Mouse (Mus musculus) forebrain, embryonic 14.5 days (tissue): Measurements from ENCODE around the gene Fas. TPM values are rescaled to one million over a fixed set of nuclear protein-coding genes. Genes with fewer than 3 reads are reported as not detected.
A peak's percentile ranks its signal among the peaks of the same experiment; 100 is the strongest.

ENCODE experiments used
- ATAC-seq: fragments of 200-750 bp; cut with Nextera tagmentation; 2 replicates; pipeline ENCODE4 v1.8.0; 2017; ENCODE audit warnings: mild to moderate bottlenecking, moderate library complexity
- DNase-seq: peaks from one replicate; pipeline ENCODE4 v3.0.0-alpha.2; 2015; ENCODE audit warnings: low spot score
- H3K27ac ChIP-seq: fragments of 300-500 bp; sonication (generic); 2 replicates; pipeline ENCODE4 v1.5.1; 2014; ENCODE audit warnings: low read depth, mild to moderate bottlenecking, control low read depth, low read length, moderate library complexity
- H3K27me3 ChIP-seq: fragments of 300-500 bp; sonication (generic); replicated peaks from 2 replicates; pipeline ENCODE4 v1.6.1; 2014; ENCODE audit warnings: low read length, control low read depth, mixed read lengths; ENCODE audit not compliant: control insufficient read depth, insufficient read depth
- H3K36me3 ChIP-seq: fragments of 300-500 bp; sonication (generic); 2 replicates; pipeline ENCODE4 v1.6.1; 2014; ENCODE audit warnings: low read length, control low read depth; ENCODE audit not compliant: control insufficient read depth, insufficient read depth
- H3K4me1 ChIP-seq: fragments of 300-500 bp; sonication (generic); 2 replicates; pipeline ENCODE4 v1.6.1; 2014; ENCODE audit warnings: antibody characterized with exemption, low read length, control low read depth; ENCODE audit not compliant: control insufficient read depth, insufficient read depth
- H3K4me2 ChIP-seq: fragments of 300-500 bp; sonication (generic); 2 replicates; pipeline ENCODE4 v1.6.1; 2014; ENCODE audit warnings: mild to moderate bottlenecking, control low read depth, low read length
- H3K4me3 ChIP-seq: fragments of 300-500 bp; sonication (generic); 2 replicates; pipeline ENCODE4 v1.5.1; 2014; ENCODE audit warnings: low read depth, low read length, control low read depth
- H3K9ac ChIP-seq: fragments of 300-500 bp; sonication (generic); 2 replicates; pipeline ENCODE4 v1.6.1; 2014; ENCODE audit warnings: mild to moderate bottlenecking, low read length, control low read depth, moderate library complexity
- H3K9me3 ChIP-seq: fragments of 300-500 bp; sonication (generic); replicated peaks from 2 replicates; pipeline ENCODE4 v1.6.1; 2016; ENCODE audit warnings: low read length, control low read depth, mixed read lengths; ENCODE audit not compliant: control insufficient read depth
- WGBS: fragments of 180-500 bp; shearing (Covaris S2); extraction: QIAGEN DNeasy Blood & Tissue Kit; methylation state at CpG from one replicate; pipeline ENCODE4 v1.1.7; 2014; 5-methylcytosine and 5-hydroxymethylcytosine counted together
- polyA plus RNA-seq: library from polyadenylated mRNA; unstranded; fragments of >200 nt; fragmentation: Nextera tagmentation; extraction: Ambion mirVana; gene quantifications from 2 replicates; pipeline ENCODE4 v1.2.1, GENCODE M21; 2014

Gene Fas
- polyA plus RNA-seq, 1 experiment from 2014 or later = 0.28 TPM

GRCm38 (mm10) chr19:34254101-34254879, 36.2 kb upstream of the Fas start:
- H3K27me3 ChIP-seq = no peaks in the 10 kb centered on the region
- no peak overlapping the region for H3K4me2 ChIP-seq
- peak; percentile 6 for DNase-seq
- 39% methylated on average over 14 of the region's 14 CpGs for WGBS
- ATAC-seq = no peak
- no peaks in the 10 kb centered on the region for H3K36me3 ChIP-seq
- H3K9ac ChIP-seq = no peak overlapping the region
- H3K27ac ChIP-seq = no peak overlapping the region
- H3K4me3 ChIP-seq = no peak overlapping the region
- H3K9me3 ChIP-seq = no peaks in the 10 kb centered on the region
- H3K4me1 ChIP-seq = no peaks in the 10 kb centered on the region

DNA sequence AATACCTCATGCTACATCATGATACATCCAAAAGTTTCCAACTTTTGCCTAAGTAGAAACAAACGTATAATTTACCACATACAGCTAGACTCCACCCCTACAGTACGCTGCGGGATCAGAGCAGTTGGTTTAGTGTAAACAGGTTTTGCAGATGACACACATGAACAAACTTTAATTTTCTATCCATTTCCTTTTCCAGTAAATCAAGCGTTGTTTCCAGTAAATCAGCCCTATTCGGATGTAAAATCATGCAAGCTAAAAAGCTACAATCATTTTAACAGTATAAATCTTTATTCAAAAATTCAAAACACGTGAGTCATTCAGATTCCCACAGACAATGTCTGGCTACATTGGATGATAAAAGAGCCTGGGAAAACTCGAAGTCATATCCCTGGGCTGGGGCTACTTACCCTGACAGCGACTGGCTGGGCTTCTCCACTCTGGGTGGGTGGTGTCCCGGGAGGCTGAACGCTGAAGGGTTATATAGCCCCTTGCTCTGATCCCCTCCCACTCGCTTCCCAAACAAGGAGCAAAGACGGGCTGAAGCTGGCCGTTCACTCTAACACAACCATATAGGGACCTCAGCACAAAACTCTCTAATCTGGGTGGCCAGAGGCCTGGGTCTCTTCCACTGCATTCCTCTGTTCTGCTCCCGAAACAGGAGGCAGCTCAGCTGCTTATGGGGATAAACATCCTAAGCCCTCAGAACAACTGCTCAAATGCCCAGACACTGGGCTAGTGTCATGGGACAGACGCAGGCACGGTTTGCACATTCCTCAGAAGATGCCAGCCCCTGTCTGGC, 35.4 kb upstream of the Fas start, which contains the start of gene Acta2:
TSS of gene Acta2 (minus strand) at position 711 of the 802 bp plus-strand sequence.
- no peaks in the 10 kb centered on the region for H3K9me3 ChIP-seq
- no peak within 1 kb of the TSS for H3K4me2 ChIP-seq
- H3K4me1 ChIP-seq = no peaks in the 10 kb centered on the region
- no peak for ATAC-seq
- H3K36me3 ChIP-seq = no peaks in the 10 kb centered on the region
- H3K27ac ChIP-seq = no peak within 1 kb of the TSS
- no peak for DNase-seq
- no peaks in the 10 kb centered on the region for H3K27me3 ChIP-seq
- WGBS = 69% methylated on average over 16 of the region's 16 CpGs
- H3K4me3 ChIP-seq = no peak within 1 kb of the TSS
- H3K9ac ChIP-seq = no peak within 1 kb of the TSS

- WGBS = 89% methylated on average over 5 of the region's 5 CpGs
- no peaks in the 10 kb centered on the region for H3K9me3 ChIP-seq
- no peaks in the 10 kb centered on the region for H3K27me3 ChIP-seq
- H3K27ac ChIP-seq = no peak overlapping the region
- ATAC-seq (no peak), DNase-seq (no peak)
- H3K9ac ChIP-seq = no peak overlapping the region
- no peaks in the 10 kb centered on the region for H3K4me1 ChIP-seq
- no peaks in the 10 kb centered on the region for H3K36me3 ChIP-seq
- H3K4me3 ChIP-seq = no peak overlapping the region
- H3K4me2 ChIP-seq = no peak overlapping the region
These were observed 34.3 kb upstream of the Fas start for GRCm38 (mm10) chr19:34256149-34256548.

GRCm38 (mm10) chr19:34256936-34257335, 33.5 kb upstream of the Fas start:
- no peaks in the 10 kb centered on the region for H3K36me3 ChIP-seq
- H3K4me3 ChIP-seq = no peak overlapping the region
- H3K9ac ChIP-seq = no peak overlapping the region
- no peaks in the 10 kb centered on the region for H3K4me1 ChIP-seq
- WGBS = 89% methylated on average over 2 of the region's 2 CpGs
- H3K27me3 ChIP-seq = no peaks in the 10 kb centered on the region
- H3K9me3 ChIP-seq = no peaks in the 10 kb centered on the region
- ATAC-seq (no peak), DNase-seq (no peak)
- no peak overlapping the region for H3K27ac ChIP-seq
- no peak overlapping the region for H3K4me2 ChIP-seq

DNA sequence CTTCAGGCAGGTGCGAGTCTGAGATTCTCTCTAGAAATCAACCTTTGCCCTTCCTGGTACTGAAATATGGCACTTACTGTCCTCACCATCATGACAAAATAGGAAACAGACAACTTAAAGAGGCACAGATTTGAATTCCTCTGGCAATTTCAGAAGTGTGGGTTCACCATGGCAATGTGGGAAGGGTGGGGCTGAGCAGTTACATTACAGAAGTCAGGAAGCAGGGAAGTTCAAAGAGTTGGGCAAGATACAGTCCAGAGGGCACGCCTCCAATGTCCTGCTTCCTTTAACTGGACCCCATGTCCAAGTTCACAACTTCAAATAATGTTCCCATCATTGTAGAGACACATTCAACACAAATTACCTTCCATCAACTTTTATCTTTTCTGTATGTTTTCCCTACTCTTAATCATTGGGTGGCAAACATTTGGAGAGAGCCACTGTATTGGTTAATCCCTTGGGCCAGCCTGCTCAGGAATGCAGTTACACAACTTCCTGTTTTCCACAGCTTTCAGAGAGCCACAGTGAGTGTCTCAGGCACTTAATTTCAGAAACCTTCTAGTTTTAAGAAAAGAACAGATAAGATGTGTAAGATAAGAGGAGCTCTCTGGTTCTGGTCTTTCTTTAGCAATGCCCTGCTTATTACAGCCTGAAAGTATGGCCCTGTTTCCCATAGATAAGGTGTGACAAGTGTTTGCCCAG, 28.0 kb upstream of the Fas start:
- Histone ChIP-seq H3K36me3 (no peaks in the 10 kb centered on the region), H3K27ac (no peak overlapping the region), H3K4me3 (no peak overlapping the region), H3K9ac (no peak overlapping the region), H3K4me2 (no peak overlapping the region), H3K4me1 (no peaks in the 10 kb centered on the region), H3K9me3 (no peaks in the 10 kb centered on the region), H3K27me3 (no peaks in the 10 kb centered on the region)
- DNase-seq (no peak), ATAC-seq (no peak)
- WGBS = 88% methylated on average over 2 of the region's 2 CpGs

- no peak overlapping the region for H3K4me3 ChIP-seq
- no peaks in the 10 kb centered on the region for H3K9me3 ChIP-seq
- H3K36me3 ChIP-seq = no peaks in the 10 kb centered on the region
- ATAC-seq (no peak), DNase-seq (no peak)
- H3K4me2 ChIP-seq = no peak overlapping the region
- H3K27me3 ChIP-seq = no peaks in the 10 kb centered on the region
- H3K27ac ChIP-seq = no peak overlapping the region
- H3K4me1 ChIP-seq = no peaks in the 10 kb centered on the region
- WGBS = 75% methylated on average over 5 of the region's 5 CpGs
- no peak overlapping the region for H3K9ac ChIP-seq
These were observed 24.8 kb upstream of the Fas start for GRCm38 (mm10) chr19:34265604-34266193.

DNA sequence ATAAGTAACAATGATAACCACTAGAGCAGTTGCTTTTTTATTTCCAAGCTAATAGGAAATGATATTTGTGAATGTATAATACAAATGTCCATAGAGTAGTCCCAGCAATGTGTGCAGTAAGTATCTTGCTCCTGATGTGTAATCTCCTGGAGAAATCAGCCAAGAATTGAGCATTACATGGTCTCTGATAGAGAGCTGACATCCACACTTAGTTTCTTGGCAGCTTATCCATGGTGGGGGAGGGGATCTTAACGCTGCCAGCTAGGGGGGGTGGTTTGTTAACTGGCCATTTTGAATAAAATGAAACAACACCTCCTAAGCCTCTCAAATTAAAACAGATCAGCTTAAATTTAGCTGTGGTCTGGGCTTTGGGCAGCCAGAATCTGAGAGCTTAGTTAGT, 21.5 kb upstream of the Fas start:
- no peak for ATAC-seq
- Histone ChIP-seq H3K9me3 (no peaks in the 10 kb centered on the region), H3K9ac (no peak overlapping the region), H3K4me3 (no peak overlapping the region), H3K36me3 (no peaks in the 10 kb centered on the region), H3K4me1 (no peaks in the 10 kb centered on the region), H3K27ac (no peak overlapping the region), H3K27me3 (no peaks in the 10 kb centered on the region), H3K4me2 (no peak overlapping the region)
- 32% methylated on average over 1 of the region's 1 CpGs for WGBS
- DNase-seq = no peak

DNA sequence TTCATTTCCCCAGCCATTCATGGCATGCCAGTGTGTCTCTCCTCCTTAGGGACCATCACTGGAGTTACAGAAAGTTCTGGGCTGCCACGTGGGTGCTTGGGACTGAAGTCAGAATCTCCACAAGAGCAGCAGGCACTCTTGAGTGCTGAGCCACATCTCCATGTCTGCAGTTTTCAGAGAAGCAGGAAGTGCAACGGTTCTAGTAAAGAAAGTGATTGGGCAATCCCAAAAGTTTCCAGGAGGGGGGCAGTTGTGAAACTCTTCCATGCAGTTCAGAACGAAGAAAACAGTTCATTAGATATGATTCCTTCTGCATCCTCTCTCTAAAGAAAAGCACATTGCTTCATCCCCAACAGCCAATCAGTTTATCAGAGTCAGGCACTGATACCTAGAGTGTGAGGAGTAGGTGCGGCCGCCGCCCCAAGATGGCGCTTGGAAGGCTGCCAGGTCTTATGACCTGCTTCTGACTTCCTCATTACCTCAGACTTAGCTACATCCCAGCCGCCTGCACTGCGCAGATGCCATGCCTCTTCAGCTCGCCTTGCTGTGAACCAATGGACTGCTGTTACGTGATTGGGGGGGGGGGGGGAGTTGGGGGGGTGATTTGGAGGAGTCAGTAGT, 20.2 kb upstream of the Fas start:
- ATAC-seq (no peak), DNase-seq (no peak)
- WGBS = 85% methylated on average over 11 of the region's 11 CpGs
- Histone ChIP-seq H3K27me3 (no peaks in the 10 kb centered on the region), H3K36me3 (no peaks in the 10 kb centered on the region), H3K9ac (no peak overlapping the region), H3K4me3 (no peak overlapping the region), H3K27ac (no peak overlapping the region), H3K9me3 (no peaks in the 10 kb centered on the region), H3K4me1 (no peaks in the 10 kb centered on the region), H3K4me2 (no peak overlapping the region)
